Mouse (Mus musculus) embryonic facial prominence, embryonic 10.5 days (tissue): ENCODE measurements around the gene Eps8. TPM values are rescaled to one million over a fixed set of nuclear protein-coding genes. Genes with fewer than 3 reads are reported as not detected.

Experiments
- DNase-seq: peaks from one replicate; pipeline ENCODE4 v3.0.0-alpha.2; 2017; ENCODE audit warnings: low spot score
- H3K27ac ChIP-seq: fragments of 300-500 bp; sonication (generic); replicated peaks from 2 replicates; pipeline ENCODE4 v1.5.1; 2016; ENCODE audit warnings: mild to moderate bottlenecking
- H3K27me3 ChIP-seq: fragments of 300-500 bp; sonication (generic); replicated peaks from 2 replicates; pipeline ENCODE4 v1.6.1; 2016; ENCODE audit warnings: low read depth, mild to moderate bottlenecking; ENCODE audit not compliant: poor library complexity, severe bottlenecking
- H3K36me3 ChIP-seq: fragments of 300-500 bp; sonication (generic); replicated peaks from 2 replicates; pipeline ENCODE4 v1.6.1; 2016; ENCODE audit warnings: mild to moderate bottlenecking, moderate library complexity
- H3K4me1 ChIP-seq: fragments of 300-500 bp; sonication (generic); 2 replicates; pipeline ENCODE4 v1.6.1; 2016
- H3K4me3 ChIP-seq: fragments of 300-500 bp; sonication (generic); 2 replicates; pipeline ENCODE4 v1.5.1; 2016; ENCODE audit warnings: mild to moderate bottlenecking, moderate library complexity
- H3K9me3 ChIP-seq: fragments of 300-500 bp; sonication (generic); 2 replicates; pipeline ENCODE4 v1.6.1; 2016; ENCODE audit warnings: mild to moderate bottlenecking
- WGBS: fragments of 180-500 bp; shearing (Covaris S2); methylation state at CpG from one replicate; pipeline ENCODE4 v1.1.7; 2016; 5-methylcytosine and 5-hydroxymethylcytosine counted together
- polyA plus RNA-seq: library from polyadenylated mRNA; unstranded; fragments of >200 nt; fragmentation: Nextera tagmentation; extraction: Ambion mirVana; gene quantifications from 2 replicates; pipeline ENCODE4 v1.2.1, GENCODE M21; 2016

The Eps8 gene
- polyA plus RNA-seq, 1 experiment from 2014 or later, result 8.2 TPM

GRCm38 (mm10) chr6:137547555-137547954 lies 107.1 kb downstream of the Eps8 start:
- H3K4me1 ChIP-seq, result peaks cover 15% of the 10 kb centered on the region
- H3K27me3 ChIP-seq, result no peaks in the 10 kb centered on the region
- WGBS, result 88% methylated on average over 2 of the region's 2 CpGs
- no peak overlapping the region for H3K4me3 ChIP-seq
- no peak for DNase-seq
- H3K27ac ChIP-seq, result no peak overlapping the region
- no peaks in the 10 kb centered on the region for H3K9me3 ChIP-seq
- no peaks in the 10 kb centered on the region for H3K36me3 ChIP-seq

GRCm38 (mm10) chr6:137546101-137546500 lies 108.6 kb downstream of the Eps8 start:
- no peak overlapping the region for H3K4me3 ChIP-seq
- H3K27ac ChIP-seq, result no peak overlapping the region
- no peaks in the 10 kb centered on the region for H3K36me3 ChIP-seq
- H3K9me3 ChIP-seq, result no peaks in the 10 kb centered on the region
- 88% methylated on average over 6 of the region's 6 CpGs for WGBS
- H3K4me1 ChIP-seq, result peaks cover 30% of the 10 kb centered on the region
- 0 out of 2 replicates have a peak, but pooled peaks cover 4% of the 10 kb centered on the region for H3K27me3 ChIP-seq
- DNase-seq, result no peak

GRCm38 (mm10) chr6:137545341-137545740 lies 109.3 kb downstream of the Eps8 start:
- Histone ChIP-seq H3K4me3 (no peak overlapping the region), H3K36me3 (no peaks in the 10 kb centered on the region), H3K4me1 (peaks cover 31% of the 10 kb centered on the region), H3K27me3 (0 out of 2 replicates have a peak, but pooled peaks cover 4% of the 10 kb centered on the region), H3K9me3 (no peaks in the 10 kb centered on the region), H3K27ac (no peak overlapping the region)
- no peak for DNase-seq
- 86% methylated on average over 3 of the region's 3 CpGs for WGBS

- Histone ChIP-seq H3K9me3 (no peaks in the 10 kb centered on the region), H3K36me3 (no peaks in the 10 kb centered on the region), H3K27ac (peak overlapping the region; percentile 66), H3K4me1 (peaks cover 28% of the 10 kb centered on the region), H3K4me3 (peak overlapping the region; percentile 8; the same call in 1 of the 2 replicates), H3K27me3 (0 out of 2 replicates have a peak, but pooled peaks cover 4% of the 10 kb centered on the region)
- WGBS, result 6% methylated on average over 10 of the region's 10 CpGs
- peak; percentile 53 for DNase-seq
Measured at GRCm38 (mm10) chr6:137542231-137543152, 112.2 kb downstream of the Eps8 start.

- Histone ChIP-seq H3K4me1 (peaks cover 28% of the 10 kb centered on the region), H3K36me3 (no peaks in the 10 kb centered on the region), H3K27me3 (0 out of 2 replicates have a peak, but pooled peaks cover 4% of the 10 kb centered on the region), H3K9me3 (no peaks in the 10 kb centered on the region), H3K4me3 (no peak overlapping the region), H3K27ac (0 out of 2 replicates have a peak overlapping the region, but pooled peaks have one; percentile 19)
- WGBS, result 48% methylated on average over 17 of the region's 17 CpGs
- DNase-seq, result no peak
Measured at GRCm38 (mm10) chr6:137541216-137542176, 113.2 kb downstream of the Eps8 start.

- no peak for DNase-seq
- Histone ChIP-seq H3K36me3 (no peaks in the 10 kb centered on the region; the same call in 1 of the 2 replicates), H3K27me3 (0 out of 2 replicates have a peak, but pooled peaks cover 4% of the 10 kb centered on the region), H3K27ac (no peak overlapping the region), H3K4me3 (no peak overlapping the region), H3K9me3 (no peaks in the 10 kb centered on the region), H3K4me1 (peaks cover 28% of the 10 kb centered on the region)
- WGBS, result 82% methylated on average over 5 of the region's 5 CpGs
Measured at GRCm38 (mm10) chr6:137540800-137541199, 113.9 kb downstream of the Eps8 start.

GRCm38 (mm10) chr6:137540346-137540745 lies 114.3 kb downstream of the Eps8 start:
- DNase-seq, result no peak
- 87% methylated on average over 6 of the region's 6 CpGs for WGBS
- no peak overlapping the region for H3K27ac ChIP-seq
- no peaks in the 10 kb centered on the region for H3K9me3 ChIP-seq
- 0 out of 2 replicates have a peak, but pooled peaks cover 4% of the 10 kb centered on the region for H3K27me3 ChIP-seq
- H3K36me3 ChIP-seq, result no peaks in the 10 kb centered on the region; the same call in 1 of the 2 replicates
- no peak overlapping the region for H3K4me3 ChIP-seq
- H3K4me1 ChIP-seq, result peaks cover 28% of the 10 kb centered on the region

- 81% methylated on average over 7 of the region's 7 CpGs for WGBS
- peaks cover 28% of the 10 kb centered on the region for H3K4me1 ChIP-seq
- no peak overlapping the region for H3K4me3 ChIP-seq
- DNase-seq, result no peak
- no peaks in the 10 kb centered on the region for H3K9me3 ChIP-seq
- no peaks in the 10 kb centered on the region; the same call in 1 of the 2 replicates for H3K36me3 ChIP-seq
- no peak overlapping the region for H3K27ac ChIP-seq
- H3K27me3 ChIP-seq, result 0 out of 2 replicates have a peak, but pooled peaks cover 4% of the 10 kb centered on the region
Measured at GRCm38 (mm10) chr6:137539219-137539618, 115.5 kb downstream of the Eps8 start.

- no peak for DNase-seq
- H3K4me3 ChIP-seq, result no peak overlapping the region
- no peaks in the 10 kb centered on the region; the same call in 1 of the 2 replicates for H3K36me3 ChIP-seq
- H3K4me1 ChIP-seq, result no peaks in the 10 kb centered on the region
- WGBS, result 91% methylated on average over 8 of the region's 8 CpGs
- H3K27me3 ChIP-seq, result no peaks in the 10 kb centered on the region
- no peaks in the 10 kb centered on the region for H3K9me3 ChIP-seq
- H3K27ac ChIP-seq, result no peak overlapping the region
Measured at GRCm38 (mm10) chr6:137532758-137533157, 121.9 kb downstream of the Eps8 start.

GRCm38 (mm10) chr6:137525769-137526168 lies 128.9 kb downstream of the Eps8 start:
- DNase-seq, result no peak
- H3K4me1 ChIP-seq, result peaks cover 3% of the 10 kb centered on the region; the same call in 1 of the 2 replicates
- no peak overlapping the region for H3K27ac ChIP-seq
- no peaks in the 10 kb centered on the region for H3K36me3 ChIP-seq
- WGBS, result 20% methylated on average over 3 of the region's 3 CpGs
- no peaks in the 10 kb centered on the region for H3K9me3 ChIP-seq
- no peak overlapping the region for H3K4me3 ChIP-seq
- H3K27me3 ChIP-seq, result no peaks in the 10 kb centered on the region

- Histone ChIP-seq H3K36me3 (no peaks in the 10 kb centered on the region), H3K9me3 (no peaks in the 10 kb centered on the region), H3K4me1 (no peaks in the 10 kb centered on the region), H3K27me3 (no peaks in the 10 kb centered on the region), H3K4me3 (no peak overlapping the region), H3K27ac (no peak overlapping the region)
- DNase-seq, result no peak
- 84% methylated on average over 8 of the region's 8 CpGs for WGBS
Measured at GRCm38 (mm10) chr6:137520343-137520704, 134.4 kb downstream of the Eps8 start.
